Mouse (Mus musculus): ENCODE results near the gene Fbn1. TPM values are rescaled to one million over a fixed set of nuclear protein-coding genes. Genes with fewer than 3 reads are reported as not detected.

Gene Fbn1
- total and polyA plus RNA-seq, 3 experiments = 0.04 to 0.17 (median 0.09) TPM

- Histone ChIP-seq H3K36me3 (replicated peaks in 1 of 2; ENCODE audit: control insufficient read depth in 1 of 2, insufficient read depth in 1 of 2, low read length in 1 of 2) (no peaks in the 10 kb centered on the region), H3K27me3 (replicated peaks) (no peaks in the 10 kb centered on the region), H3K9ac (ENCODE audit: insufficient read depth, low read depth) (no peak overlapping the region), H3K79me2 (replicated peaks; ENCODE audit: control insufficient read depth, extremely low read depth, insufficient read depth, poor library complexity, severe bottlenecking) (no peaks in the 10 kb centered on the region), H3K4me2 (ENCODE audit: insufficient read depth, low read depth, poor library complexity, severe bottlenecking) (no peak overlapping the region), H3K4me3 (replicated peaks in 1 of 3; ENCODE audit: low read depth in 2 of 3, low read length in 2 of 3, poor library complexity in 1 of 3) (no peak overlapping the region), H3K9me3 (replicated peaks; ENCODE audit: low read length) (no peaks in the 10 kb centered on the region), H3K4me1 (ENCODE audit: control insufficient read depth in 1 of 2, insufficient read depth in 2 of 2) (no peaks in the 10 kb centered on the region), H3K27ac (ENCODE audit: insufficient read depth, low read depth) (no peak overlapping the region)
- dilution Hi-C loops (cut with MboI; ENCODE audit: extremely low pct_ligation_motif_present, extremely low pct_unique_long_range_greater_than_20kb, low sequenced_read_pairs) (no loop called here), in situ Hi-C loops (cut with MboI; ENCODE audit: low pct_ligation_motif_present, low pct_unique_long_range_greater_than_20kb, low sequenced_read_pairs) (no loop called here)
- TF ChIP-seq CHD1 (IDR thresholded peaks at IDR 0.05; ENCODE audit: low read depth, low read length) (no peak), KAT2A (IDR thresholded peaks at IDR 0.05; ENCODE audit: insufficient replicate concordance, low read length) (no peak), NRF1 (IDR thresholded peaks at IDR 0.05; ENCODE audit: low read depth, low read length) (no peak), ZMIZ1 (IDR thresholded peaks at IDR 0.05; ENCODE audit: low read depth, low read length) (no peak), TBP (conservative IDR thresholded peaks at IDR 0.05; ENCODE audit: low read depth, low read length) (no peak), CHD2 (IDR thresholded peaks at IDR 0.05; ENCODE audit: low read length) (no peak), MAZ (IDR thresholded peaks at IDR 0.05; ENCODE audit: low read depth, low read length) (no peak), IRF4 (IDR thresholded peaks at IDR 0.05; ENCODE audit: low read depth, low read length) (no peak), EP300 (IDR thresholded peaks at IDR 0.05; ENCODE audit: low read length) (no peak), MEF2A (IDR thresholded peaks at IDR 0.05; ENCODE audit: borderline replicate concordance, low read depth, low read length) (no peak), JUND (conservative IDR thresholded peaks at IDR 0.05; ENCODE audit: low read depth, low read length) (no peak), ZC3H11A (IDR thresholded peaks at IDR 0.05; ENCODE audit: low read depth, low read length) (no peak), PAX5 (IDR thresholded peaks at IDR 0.05; ENCODE audit: low read length) (no peak), RAD21 (IDR thresholded peaks at IDR 0.05; ENCODE audit: low read depth, low read length) (no peak), NELFE (IDR thresholded peaks at IDR 0.05; ENCODE audit: low read depth, low read length) (no peak), ZKSCAN1 (IDR thresholded peaks at IDR 0.05; ENCODE audit: borderline replicate concordance, low read depth, low read length) (no peak)
- no peak for DNase-seq (ENCODE audit: extremely low read depth)
Observed at GRCm38 (mm10) chr2:125389796-125390195, 118.0 kb downstream of the Fbn1 start.

GRCm38 (mm10) chr2:125386221-125386965, 121.4 kb downstream of the Fbn1 start:
- H3K27me3 ChIP-seq (replicated peaks) = no peaks in the 10 kb centered on the region
- H3K9me3 ChIP-seq (replicated peaks; ENCODE audit: low read length) = no peaks in the 10 kb centered on the region
- no peak overlapping the region for H3K4me2 ChIP-seq (ENCODE audit: insufficient read depth, low read depth, poor library complexity, severe bottlenecking)
- no peak for DNase-seq (ENCODE audit: extremely low read depth)
- dilution Hi-C loops (cut with MboI; ENCODE audit: extremely low pct_ligation_motif_present, extremely low pct_unique_long_range_greater_than_20kb, low sequenced_read_pairs) = no loop called here
- H3K36me3 ChIP-seq (replicated peaks in 1 of 2; ENCODE audit: control insufficient read depth in 1 of 2, insufficient read depth in 1 of 2, low read length in 1 of 2) = no peaks in the 10 kb centered on the region
- H3K4me3 ChIP-seq (replicated peaks in 1 of 3; ENCODE audit: low read depth in 2 of 3, low read length in 2 of 3, poor library complexity in 1 of 3) = no peak overlapping the region
- H3K79me2 ChIP-seq (replicated peaks; ENCODE audit: control insufficient read depth, extremely low read depth, insufficient read depth, poor library complexity, severe bottlenecking) = no peaks in the 10 kb centered on the region
- no peak overlapping the region for H3K9ac ChIP-seq (ENCODE audit: insufficient read depth, low read depth)
- no peak for TF ChIP-seq UBTF (IDR thresholded peaks at IDR 0.05; ENCODE audit: low read depth, low read length)
- no peak for TF ChIP-seq SIN3A (IDR thresholded peaks at IDR 0.05; ENCODE audit: low read length)
- no peak for TF ChIP-seq GABPA (IDR thresholded peaks at IDR 0.05; ENCODE audit: insufficient replicate concordance, low read depth, low read length)
- TF ChIP-seq CHD2 (IDR thresholded peaks at IDR 0.05; ENCODE audit: low read length) = no peak
- no peak for TF ChIP-seq CTCF (conservative IDR thresholded peaks at IDR 0.05 in 1 of 2, IDR thresholded peaks at IDR 0.05 in 1 of 2; ENCODE audit: low read depth in 2 of 2, low read length in 2 of 2)
- no peak for TF ChIP-seq ELF1 (IDR thresholded peaks at IDR 0.05; ENCODE audit: low read depth, low read length)
- TF ChIP-seq PAX5 (IDR thresholded peaks at IDR 0.05; ENCODE audit: low read length) = no peak
- in situ Hi-C loops (cut with MboI; ENCODE audit: low pct_ligation_motif_present, low pct_unique_long_range_greater_than_20kb, low sequenced_read_pairs) = no loop called here
- H3K27ac ChIP-seq (ENCODE audit: insufficient read depth, low read depth) = no peak overlapping the region
- peaks cover 0 to 3% of the 10 kb centered on the region in 2 experiments; a peak in 1 of 4 replicates for H3K4me1 ChIP-seq (ENCODE audit: control insufficient read depth in 1 of 2, insufficient read depth in 2 of 2)
